Mouse (Mus musculus) heart, embryonic 14.5 days (tissue): ENCODE data around the gene Epb41l2. TPM values are rescaled to one million over a fixed set of nuclear protein-coding genes. Genes with fewer than 3 reads are reported as not detected.

Experiments used
- ATAC-seq: fragments of 200-750 bp; cut with Nextera tagmentation; 2 replicates; pipeline ENCODE4 v1.8.0; 2017; ENCODE audit warnings: low read depth, moderate TSS enrichment; ENCODE audit not compliant: insufficient number of reproducible peaks, insufficient read depth, low FRiP score
- H3K27ac ChIP-seq, 2 experiments: fragments of 200-500 bp in 1 of 2; fragments of 300-500 bp in 1 of 2; sonication (generic) in 1 of 2; replicated peaks in 1 of 2; 2 replicates each; pipeline ENCODE4 v1.5.1; 2012 to 2014; ENCODE audit warnings: low read depth in 2 of 2, low read length in 2 of 2, control low read depth in 1 of 2, mild to moderate bottlenecking in 1 of 2, mixed read lengths in 1 of 2; ENCODE audit not compliant: control insufficient read depth in 1 of 2, insufficient read depth in 1 of 2
- H3K27me3 ChIP-seq: fragments of 300-500 bp; sonication (generic); 2 replicates; pipeline ENCODE4 v1.6.1; 2014; ENCODE audit warnings: mild to moderate bottlenecking, low read length, control low read depth; ENCODE audit not compliant: control insufficient read depth, insufficient read depth
- H3K36me3 ChIP-seq: fragments of 300-500 bp; sonication (generic); 2 replicates; pipeline ENCODE4 v1.6.1; 2014; ENCODE audit warnings: mild to moderate bottlenecking, control low read depth, low read length, mixed read lengths; ENCODE audit not compliant: control insufficient read depth, insufficient read depth
- H3K4me1 ChIP-seq, 2 experiments: fragments of 200-500 bp in 1 of 2; fragments of 300-500 bp in 1 of 2; sonication (generic) in 1 of 2; 2 replicates each; pipeline ENCODE4 v1.6.1; 2012 to 2014; ENCODE audit warnings: low read length in 2 of 2, control low read depth in 1 of 2, mixed read lengths in 1 of 2; ENCODE audit not compliant: control insufficient read depth in 2 of 2, insufficient read depth in 2 of 2
- H3K4me2 ChIP-seq: fragments of 300-500 bp; sonication (generic); 2 replicates; pipeline ENCODE4 v1.6.1; 2014; ENCODE audit warnings: mild to moderate bottlenecking, low read length
- H3K4me3 ChIP-seq, 2 experiments: fragments of 200-500 bp in 1 of 2; fragments of 300-500 bp in 1 of 2; sonication (generic) in 1 of 2; 2 replicates each; pipeline ENCODE4 v1.5.1; 2012 to 2014; ENCODE audit warnings: low read length in 2 of 2, mild to moderate bottlenecking in 2 of 2, control low read depth in 1 of 2, low read depth in 1 of 2, moderate library complexity in 1 of 2; ENCODE audit not compliant: control insufficient read depth in 1 of 2, insufficient read depth in 1 of 2
- H3K9ac ChIP-seq: fragments of 300-500 bp; sonication (generic); 2 replicates; pipeline ENCODE4 v1.6.1; 2014; ENCODE audit warnings: mild to moderate bottlenecking, low read length
- H3K9me3 ChIP-seq: fragments of 300-500 bp; sonication (generic); 2 replicates; pipeline ENCODE4 v1.6.1; 2016; ENCODE audit warnings: low read length, control low read depth; ENCODE audit not compliant: control insufficient read depth
- WGBS: fragments of 180-500 bp; shearing (Covaris S2); extraction: QIAGEN DNeasy Blood & Tissue Kit; methylation state at CpG from one replicate; pipeline ENCODE4 v1.1.7; 2014; 5-methylcytosine and 5-hydroxymethylcytosine counted together
- polyA plus RNA-seq: library from polyadenylated mRNA; unstranded; fragments of >200 nt; fragmentation: Nextera tagmentation; extraction: Ambion mirVana; gene quantifications from 2 replicates; pipeline ENCODE4 v1.2.1, GENCODE M21; 2014

The Epb41l2 gene
- polyA plus RNA-seq, 1 experiment from 2014 or later, result 53.5 TPM

DNA sequence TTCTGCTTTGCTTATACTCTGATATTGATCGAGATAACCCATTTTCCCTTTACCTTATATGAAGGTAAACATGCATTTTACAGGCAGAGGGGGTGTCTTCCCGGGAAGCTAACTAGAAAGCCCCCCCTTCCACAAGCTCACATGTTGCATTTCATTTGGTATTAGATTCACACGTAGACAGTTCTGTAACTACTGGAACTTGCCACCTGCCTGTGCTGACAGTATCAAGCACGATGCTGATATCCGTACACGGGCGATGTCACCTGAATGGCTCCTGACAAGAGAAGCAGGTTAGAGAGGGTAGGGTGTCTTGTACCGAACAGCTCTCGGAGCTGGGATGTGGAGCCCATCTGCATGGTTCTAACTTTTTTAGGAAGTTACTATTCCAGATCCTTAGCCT lies 41.0 kb downstream of the Epb41l2 start:
- Histone ChIP-seq H3K27ac (no peak overlapping the region), H3K4me1 (peaks cover 26 to 59% of the 10 kb centered on the region in 2 experiments), H3K4me2 (0 out of 2 replicates have a peak overlapping the region, but pooled peaks have one; percentile 13), H3K4me3 (no peak overlapping the region), H3K27me3 (no peaks in the 10 kb centered on the region), H3K36me3 (no peaks in the 10 kb centered on the region), H3K9me3 (no peaks in the 10 kb centered on the region), H3K9ac (no peak overlapping the region)
- 43% methylated on average over 9 of the region's 9 CpGs for WGBS
- ATAC-seq, result no peak

DNA sequence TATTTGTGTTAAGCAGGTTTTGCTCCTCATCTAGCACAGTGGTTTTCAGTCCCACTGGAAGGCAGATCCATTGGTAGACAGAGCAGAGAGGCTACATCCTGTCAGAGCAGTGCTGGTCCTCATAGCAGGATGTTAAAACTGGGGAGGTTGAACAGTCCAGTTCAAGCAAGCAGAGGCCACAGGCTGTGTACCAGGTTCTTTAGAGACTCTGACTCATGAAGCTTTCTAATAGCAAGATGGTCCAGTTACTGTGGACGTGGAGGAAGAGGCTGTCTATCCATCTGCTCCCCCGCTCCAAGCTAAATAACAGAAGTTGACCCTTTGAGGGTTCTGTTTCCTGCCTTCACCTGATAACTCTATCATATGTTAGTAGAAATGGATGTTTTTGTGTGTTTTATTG lies 41.8 kb downstream of the Epb41l2 start:
- Histone ChIP-seq H3K9ac (no peak overlapping the region), H3K4me3 (no peak overlapping the region), H3K36me3 (no peaks in the 10 kb centered on the region), H3K9me3 (no peaks in the 10 kb centered on the region), H3K4me1 (peaks cover 24 to 52% of the 10 kb centered on the region in 2 experiments), H3K4me2 (no peak overlapping the region), H3K27me3 (no peaks in the 10 kb centered on the region), H3K27ac (0 out of 4 replicates have a peak overlapping the region, but pooled peaks of 1 of the 2 experiments have one; percentile 17)
- ATAC-seq, result 0 out of 2 replicates have a peak, but pooled peaks have one; percentile 44
- WGBS, result 57% methylated on average over 2 of the region's 2 CpGs

DNA sequence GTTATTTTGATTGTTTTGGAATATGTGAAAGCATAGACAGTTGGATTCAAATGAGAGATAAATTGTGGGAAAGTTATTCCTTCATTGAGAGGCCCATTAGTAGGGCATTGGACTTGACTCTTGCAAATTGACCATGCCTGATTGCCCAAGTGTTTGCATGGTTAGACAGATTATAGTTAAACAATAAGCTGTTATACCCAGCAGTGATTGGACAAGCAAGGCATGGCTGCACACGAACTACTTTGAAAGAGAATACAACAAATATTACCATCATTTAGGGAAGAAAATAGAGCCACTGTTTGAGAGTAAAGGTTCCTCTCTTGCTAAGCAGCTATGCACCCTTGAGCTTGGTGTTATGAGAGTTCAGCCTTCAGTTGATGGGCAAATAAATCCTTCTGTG lies 43.3 kb downstream of the Epb41l2 start:
- Histone ChIP-seq H3K4me2 (no peak overlapping the region), H3K4me1 (peaks cover 20 to 41% of the 10 kb centered on the region in 2 experiments), H3K27me3 (no peaks in the 10 kb centered on the region), H3K36me3 (no peaks in the 10 kb centered on the region), H3K9me3 (no peaks in the 10 kb centered on the region), H3K9ac (no peak overlapping the region), H3K4me3 (no peak overlapping the region), H3K27ac (no peak overlapping the region)
- ATAC-seq, result no peak
- 70% methylated on average over 1 of the region's 1 CpGs for WGBS

DNA sequence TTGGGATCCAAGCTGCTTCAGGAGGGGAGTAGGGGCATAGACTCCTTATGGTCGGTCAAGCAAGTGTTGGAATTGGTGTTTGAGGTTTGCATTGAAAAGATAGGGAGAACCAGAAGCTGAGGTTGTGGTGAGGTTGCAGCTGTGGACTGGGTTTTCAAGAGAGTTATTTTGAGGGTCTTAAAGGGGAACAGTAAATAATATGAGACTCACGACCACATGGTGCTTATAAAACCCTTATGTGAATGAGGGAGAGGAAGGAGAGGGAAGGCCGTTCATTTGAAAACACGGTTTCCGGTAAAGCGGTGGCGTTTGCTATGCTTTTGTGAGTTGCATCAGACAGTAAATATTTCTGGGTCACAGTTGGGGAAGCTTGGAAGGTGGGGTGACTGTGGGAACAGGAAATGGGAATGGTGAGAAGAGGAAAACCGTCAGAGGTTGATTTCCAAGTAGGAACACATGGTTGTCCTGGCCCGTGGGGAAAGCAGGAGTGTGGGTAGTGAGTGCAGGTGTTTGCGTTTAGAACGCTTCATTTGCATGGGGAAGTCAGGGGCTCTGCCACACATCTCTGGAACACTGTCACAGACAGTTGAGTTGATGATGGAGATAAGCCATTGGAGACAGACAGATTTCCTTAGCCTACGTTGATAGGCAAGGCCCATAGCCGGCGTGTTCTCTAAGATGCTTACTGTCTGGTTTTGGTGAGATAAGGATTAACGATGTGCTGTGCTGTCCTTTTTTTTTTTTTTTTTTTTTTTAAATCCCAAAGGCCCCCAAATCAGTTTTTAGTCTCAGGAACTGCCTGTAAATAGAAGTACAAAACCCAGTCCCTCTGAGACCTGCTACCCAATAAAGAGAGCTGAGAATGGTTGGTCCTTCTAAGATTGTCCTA lies 44.5 kb downstream of the Epb41l2 start:
- Histone ChIP-seq H3K4me2 (no peak overlapping the region), H3K9me3 (no peaks in the 10 kb centered on the region), H3K9ac (no peak overlapping the region), H3K27ac (no peak overlapping the region), H3K36me3 (no peaks in the 10 kb centered on the region), H3K4me1 (peaks cover 17 to 33% of the 10 kb centered on the region in 2 experiments), H3K4me3 (no peak overlapping the region), H3K27me3 (no peaks in the 10 kb centered on the region)
- 70% methylated on average over 15 of the region's 15 CpGs for WGBS
- no peak for ATAC-seq

DNA sequence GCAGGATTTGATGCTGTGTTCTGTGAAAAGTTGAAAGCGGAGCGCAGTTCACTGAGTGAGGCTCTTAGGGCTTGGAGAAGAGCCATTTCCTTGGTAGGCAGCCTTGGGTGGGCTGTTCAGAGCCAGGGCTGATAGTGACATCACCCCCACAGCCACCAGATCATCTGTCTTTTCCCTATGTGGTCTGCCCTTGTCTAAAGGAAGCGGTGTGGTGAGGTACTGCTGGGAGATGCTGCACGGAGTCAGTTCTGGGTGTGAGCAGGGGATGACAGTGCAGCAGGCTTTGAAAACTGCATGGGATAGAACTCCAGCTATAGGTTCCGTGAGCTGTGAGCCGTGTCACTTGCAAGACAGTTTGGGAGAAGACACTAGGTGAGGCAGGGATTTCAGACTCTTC lies 45.1 kb downstream of the Epb41l2 start:
- no peak overlapping the region for H3K4me2 ChIP-seq
- no peak overlapping the region for H3K9ac ChIP-seq
- H3K36me3 ChIP-seq, result no peaks in the 10 kb centered on the region
- H3K9me3 ChIP-seq, result no peaks in the 10 kb centered on the region
- H3K27me3 ChIP-seq, result no peaks in the 10 kb centered on the region
- H3K4me3 ChIP-seq, result no peak overlapping the region
- ATAC-seq, result no peak
- 61% methylated on average over 6 of the region's 6 CpGs for WGBS
- H3K27ac ChIP-seq, result no peak overlapping the region
- H3K4me1 ChIP-seq, result peaks cover 17 to 31% of the 10 kb centered on the region in 2 experiments

DNA sequence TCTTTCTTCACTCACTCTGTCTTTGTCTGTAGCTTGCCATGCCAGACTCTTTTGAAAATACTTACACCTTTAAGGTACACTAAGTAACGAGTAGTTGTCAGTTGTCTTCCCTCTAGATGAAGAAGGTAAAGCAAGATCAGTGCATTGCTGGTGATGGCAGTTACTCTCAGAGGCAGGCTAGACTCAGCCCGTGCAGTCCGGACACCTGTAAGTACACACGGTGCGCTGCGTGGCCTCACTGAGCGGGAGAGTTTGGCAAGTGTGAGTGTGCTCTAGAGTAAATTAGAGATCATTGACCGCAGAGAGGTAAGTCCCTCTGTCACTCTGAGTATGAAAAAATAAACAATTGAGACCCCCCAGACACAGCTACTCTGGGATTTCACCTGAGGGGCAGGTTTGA lies 46.0 kb downstream of the Epb41l2 start:
- WGBS, result 92% methylated on average over 8 of the region's 8 CpGs
- H3K9ac ChIP-seq, result no peak overlapping the region
- no peaks in the 10 kb centered on the region for H3K27me3 ChIP-seq

DNA sequence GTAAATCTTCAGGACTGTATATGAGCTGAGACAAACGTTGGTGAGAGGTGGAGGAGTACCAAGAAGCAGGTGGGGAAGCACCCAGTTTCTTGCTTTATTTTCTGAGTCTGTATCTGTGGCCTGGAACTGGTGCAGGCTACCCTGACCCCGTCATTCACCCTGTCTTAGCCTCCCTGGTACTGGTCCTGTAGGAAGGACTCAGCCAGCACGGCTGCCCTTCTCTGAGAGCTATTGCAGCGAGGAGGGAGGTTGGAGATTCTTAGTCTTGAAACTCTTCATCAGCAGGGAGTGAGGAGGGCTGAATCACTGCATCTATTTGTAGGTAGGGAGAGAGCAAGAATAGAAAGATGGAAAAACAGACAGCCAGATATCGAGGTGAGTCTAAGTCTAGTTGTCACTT lies 47.1 kb downstream of the Epb41l2 start:
- WGBS, result 67% methylated on average over 5 of the region's 5 CpGs
- Histone ChIP-seq H3K4me2 (no peak overlapping the region), H3K4me1 (peaks cover 8 to 15% of the 10 kb centered on the region in 2 experiments; a peak in 3 of 4 replicates), H3K9me3 (no peaks in the 10 kb centered on the region), H3K27me3 (no peaks in the 10 kb centered on the region), H3K9ac (no peak overlapping the region), H3K36me3 (no peaks in the 10 kb centered on the region), H3K4me3 (no peak overlapping the region), H3K27ac (no peak overlapping the region)
- ATAC-seq, result no peak

More for the DNA sequence above, 46.0 kb downstream of the Epb41l2 start:
- no peak for ATAC-seq
- H3K27ac ChIP-seq, result no peak overlapping the region
- H3K4me1 ChIP-seq, result peaks cover 15 to 23% of the 10 kb centered on the region in 2 experiments
- H3K4me2 ChIP-seq, result no peak overlapping the region
- H3K4me3 ChIP-seq, result no peak overlapping the region
- H3K36me3 ChIP-seq, result no peaks in the 10 kb centered on the region
- no peaks in the 10 kb centered on the region for H3K9me3 ChIP-seq
